Mouse (Mus musculus): ENCODE data around the gene Neurl2. TPM values are rescaled to one million over a fixed set of nuclear protein-coding genes. Genes with fewer than 3 reads are reported as not detected.
"Not testable (repeated sequence)": the region's sequence is repeated elsewhere in the genome, so short reads cannot be mapped to it uniquely, and the experiment has no call there.

Neurl2 gene
- polyA plus RNA-seq, 1 experiment from 2014 or later: 50.6 TPM

GRCm38 (mm10) chr2:164859640-164860432, 26.6 kb upstream of the Neurl2 start:
- H3K4me3 ChIP-seq (ENCODE audit: low read length): no peak overlapping the region
- no peak overlapping the region for H3K9ac ChIP-seq (ENCODE audit: low read length)
- 66% methylated on average over 9 of the region's 9 CpGs for WGBS
- no peak overlapping the region for H3K27ac ChIP-seq (ENCODE audit: low read length)
- ATAC-seq (replicated peaks; ENCODE audit: extremely low read depth, insufficient read depth, low FRiP score): no peak
- no peaks in the 10 kb centered on the region for H3K9me3 ChIP-seq (replicated peaks; ENCODE audit: control insufficient read depth, low read length)
- H3K4me2 ChIP-seq (ENCODE audit: low read depth, low read length): no peak overlapping the region
- H3K36me3 ChIP-seq (ENCODE audit: control insufficient read depth, insufficient read depth): no peaks in the 10 kb centered on the region
- H3K27me3 ChIP-seq (ENCODE audit: control insufficient read depth, insufficient read depth, low read length): peaks cover 21% of the 10 kb centered on the region
- H3K4me1 ChIP-seq (ENCODE audit: control insufficient read depth, insufficient read depth, low read length): peaks cover 28% of the 10 kb centered on the region

- WGBS: 52% methylated on average over 2 of the region's 2 CpGs
- Histone ChIP-seq H3K27me3 (ENCODE audit: control insufficient read depth, insufficient read depth, low read length) (peaks cover 27% of the 10 kb centered on the region), H3K4me1 (ENCODE audit: control insufficient read depth, insufficient read depth, low read length) (peaks cover 28% of the 10 kb centered on the region)
These were observed 25.9 kb upstream of the Neurl2 start for GRCm38 (mm10) chr2:164859155-164859554.

GRCm38 (mm10) chr2:164857842-164858553, 24.7 kb upstream of the Neurl2 start:
- ATAC-seq (replicated peaks; ENCODE audit: extremely low read depth, insufficient read depth, low FRiP score): no peak
- peak overlapping the region; percentile 23; the same call in 1 of the 2 replicates for H3K27ac ChIP-seq (ENCODE audit: low read length)
- H3K9ac ChIP-seq (ENCODE audit: low read length): peak overlapping the region; percentile 69; the same call in 1 of the 2 replicates
- peaks cover 28% of the 10 kb centered on the region for H3K4me1 ChIP-seq (ENCODE audit: control insufficient read depth, insufficient read depth, low read length)
- no peaks in the 10 kb centered on the region for H3K9me3 ChIP-seq (replicated peaks; ENCODE audit: control insufficient read depth, low read length)
- peaks cover 31% of the 10 kb centered on the region for H3K27me3 ChIP-seq (ENCODE audit: control insufficient read depth, insufficient read depth, low read length)
- peak overlapping the region; percentile 98 for H3K4me2 ChIP-seq (ENCODE audit: low read depth, low read length)
- peak overlapping the region; percentile 62 for H3K4me3 ChIP-seq (ENCODE audit: low read length)
- 14% methylated on average over 19 of the region's 19 CpGs for WGBS
- H3K36me3 ChIP-seq (ENCODE audit: control insufficient read depth, insufficient read depth): no peaks in the 10 kb centered on the region

More at GRCm38 (mm10) chr2:164859155-164859554, 25.9 kb upstream of the Neurl2 start:
- no peaks in the 10 kb centered on the region for H3K9me3 ChIP-seq (replicated peaks; ENCODE audit: control insufficient read depth, low read length)
- ATAC-seq (replicated peaks; ENCODE audit: extremely low read depth, insufficient read depth, low FRiP score): no peak
- H3K36me3 ChIP-seq (ENCODE audit: control insufficient read depth, insufficient read depth): no peaks in the 10 kb centered on the region
- H3K4me3 ChIP-seq (ENCODE audit: low read length): no peak overlapping the region
- no peak overlapping the region for H3K9ac ChIP-seq (ENCODE audit: low read length)
- H3K4me2 ChIP-seq (ENCODE audit: low read depth, low read length): no peak overlapping the region
- no peak overlapping the region for H3K27ac ChIP-seq (ENCODE audit: low read length)

- Histone ChIP-seq H3K36me3 (ENCODE audit: control insufficient read depth, insufficient read depth) (no peaks in the 10 kb centered on the region), H3K4me2 (ENCODE audit: low read depth, low read length) (peak within 1 kb of the TSS; percentile 98), H3K9ac (ENCODE audit: low read length) (peak within 1 kb of the TSS; percentile 69), H3K27ac (ENCODE audit: low read length) (peak within 1 kb of the TSS; percentile 23; the same call in 1 of the 2 replicates), H3K4me1 (ENCODE audit: control insufficient read depth, insufficient read depth, low read length) (peaks cover 23% of the 10 kb centered on the region), H3K4me3 (ENCODE audit: low read length) (peak within 1 kb of the TSS; percentile 62), H3K27me3 (ENCODE audit: control insufficient read depth, insufficient read depth, low read length) (peaks cover 31% of the 10 kb centered on the region), H3K9me3 (replicated peaks; ENCODE audit: control insufficient read depth, low read length) (no peaks in the 10 kb centered on the region)
- WGBS: under 1% methylated on average over 44 of the region's 47 CpGs
- peak; percentile 65; the same call in 1 of the 2 replicates for ATAC-seq (replicated peaks; ENCODE audit: extremely low read depth, insufficient read depth, low FRiP score)
These were observed 24.0 kb upstream of the Neurl2 start, which contains the start of gene Pltp for GRCm38 (mm10) chr2:164857101-164857821. TSS of gene Pltp (minus strand) at chr2:164857711.

GRCm38 (mm10) chr2:164856309-164857100, 23.2 kb upstream of the Neurl2 start:
- peaks cover 16% of the 10 kb centered on the region for H3K4me1 ChIP-seq (ENCODE audit: control insufficient read depth, insufficient read depth, low read length)
- H3K4me2 ChIP-seq (ENCODE audit: low read depth, low read length): peak overlapping the region; percentile 98
- peaks cover 31% of the 10 kb centered on the region for H3K27me3 ChIP-seq (ENCODE audit: control insufficient read depth, insufficient read depth, low read length)
- no peaks in the 10 kb centered on the region for H3K9me3 ChIP-seq (replicated peaks; ENCODE audit: control insufficient read depth, low read length)
- no peaks in the 10 kb centered on the region for H3K36me3 ChIP-seq (ENCODE audit: control insufficient read depth, insufficient read depth)
- ATAC-seq (replicated peaks; ENCODE audit: extremely low read depth, insufficient read depth, low FRiP score): no peak
- H3K9ac ChIP-seq (ENCODE audit: low read length): peak overlapping the region; percentile 69
- peak overlapping the region; percentile 62 for H3K4me3 ChIP-seq (ENCODE audit: low read length)
- WGBS: 1% methylated on average over 42 of the region's 42 CpGs
- no peak overlapping the region for H3K27ac ChIP-seq (ENCODE audit: low read length)

GRCm38 (mm10) chr2:164855572-164855971, 22.3 kb upstream of the Neurl2 start:
- not testable (repeated sequence) for H3K4me1 ChIP-seq (ENCODE audit: control insufficient read depth, insufficient read depth, low read length); H3K4me2 ChIP-seq (ENCODE audit: low read depth, low read length); H3K27ac ChIP-seq (ENCODE audit: low read length); H3K36me3 ChIP-seq (ENCODE audit: control insufficient read depth, insufficient read depth); H3K9me3 ChIP-seq (replicated peaks; ENCODE audit: control insufficient read depth, low read length); H3K4me3 ChIP-seq (ENCODE audit: low read length); H3K9ac ChIP-seq (ENCODE audit: low read length); ATAC-seq (replicated peaks; ENCODE audit: extremely low read depth, insufficient read depth, low FRiP score)
- peaks cover 31% of the 10 kb centered on the region for H3K27me3 ChIP-seq (ENCODE audit: control insufficient read depth, insufficient read depth, low read length)
- WGBS: 80% methylated on average over 5 of the region's 5 CpGs

GRCm38 (mm10) chr2:164850061-164850460, 16.8 kb upstream of the Neurl2 start:
- no peaks in the 10 kb centered on the region for H3K4me1 ChIP-seq (ENCODE audit: control insufficient read depth, insufficient read depth, low read length)
- H3K9ac ChIP-seq (ENCODE audit: low read length): no peak overlapping the region
- no peak overlapping the region for H3K27ac ChIP-seq (ENCODE audit: low read length)
- no peaks in the 10 kb centered on the region for H3K9me3 ChIP-seq (replicated peaks; ENCODE audit: control insufficient read depth, low read length)
- 75% methylated on average over 8 of the region's 8 CpGs for WGBS
- H3K27me3 ChIP-seq (ENCODE audit: control insufficient read depth, insufficient read depth, low read length): peaks cover 12% of the 10 kb centered on the region
- ATAC-seq (replicated peaks; ENCODE audit: extremely low read depth, insufficient read depth, low FRiP score): no peak
- no peak overlapping the region for H3K4me2 ChIP-seq (ENCODE audit: low read depth, low read length)
- no peaks in the 10 kb centered on the region for H3K36me3 ChIP-seq (ENCODE audit: control insufficient read depth, insufficient read depth)
- no peak overlapping the region for H3K4me3 ChIP-seq (ENCODE audit: low read length)

- Histone ChIP-seq H3K4me2 (ENCODE audit: low read depth, low read length) (no peak overlapping the region), H3K27me3 (ENCODE audit: control insufficient read depth, insufficient read depth, low read length) (no peaks in the 10 kb centered on the region), H3K4me1 (ENCODE audit: control insufficient read depth, insufficient read depth, low read length) (no peaks in the 10 kb centered on the region), H3K9ac (ENCODE audit: low read length) (no peak overlapping the region), H3K36me3 (ENCODE audit: control insufficient read depth, insufficient read depth) (no peaks in the 10 kb centered on the region; the same call in 1 of the 2 replicates), H3K9me3 (replicated peaks; ENCODE audit: control insufficient read depth, low read length) (no peaks in the 10 kb centered on the region), H3K27ac (ENCODE audit: low read length) (no peak overlapping the region), H3K4me3 (ENCODE audit: low read length) (no peak overlapping the region)
- whole genome bisulfite sequencing: 55% methylated on average over 3 of the region's 3 CpGs
- no peak for ATAC-seq (replicated peaks; ENCODE audit: extremely low read depth, insufficient read depth, low FRiP score)
These were observed 12.5 kb upstream of the Neurl2 start for GRCm38 (mm10) chr2:164845782-164846181.

Data from heart, embryonic 16.5 days (tissue).